Mouse (Mus musculus) kidney, adult 8-10 months (tissue): ENCODE data around the gene Ssc5d.
A peak's percentile ranks its signal among the peaks of the same experiment; 100 is the strongest.

Experiments
- DNase-seq, 2 experiments: peaks; one replicate each; pipeline ENCODE4 v3.0.0; 2022

Gene Ssc5d

DNA sequence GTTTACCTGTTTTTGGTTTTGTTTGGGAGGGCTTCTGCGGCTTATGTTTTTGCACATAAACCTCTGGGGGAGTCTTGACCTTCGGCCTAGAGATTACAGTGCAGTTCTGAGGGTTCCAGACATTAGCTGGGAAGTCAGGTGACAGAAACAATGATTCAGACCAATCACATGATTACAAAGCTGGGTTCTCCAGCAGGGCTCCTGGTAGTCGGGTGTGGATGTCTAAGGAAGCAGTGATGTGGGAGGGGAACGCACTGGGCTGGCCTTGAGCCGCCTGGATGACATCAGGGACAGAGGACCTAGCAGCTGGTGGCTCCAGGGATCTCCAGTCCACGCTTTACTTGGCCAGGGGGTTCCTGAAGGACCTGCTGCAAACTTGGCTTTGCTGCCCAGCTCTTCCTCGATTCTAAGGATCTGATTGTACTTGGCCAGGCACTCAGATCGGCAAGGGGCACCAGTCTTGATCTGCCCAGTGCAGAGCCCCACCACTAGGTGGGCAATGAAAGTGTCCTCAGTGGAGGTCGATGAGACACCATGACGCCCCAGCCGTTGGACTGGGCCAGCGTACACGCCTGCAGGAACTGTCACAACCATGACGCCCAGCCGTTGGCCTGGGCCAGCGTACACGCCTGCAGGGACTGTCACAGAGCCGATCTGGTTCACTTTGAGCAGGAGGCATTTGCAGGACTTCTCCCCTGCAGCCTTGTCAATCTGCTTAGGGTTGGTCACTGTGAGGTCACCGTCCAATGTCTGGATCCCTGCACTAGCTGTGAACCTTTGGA lies 25.2 kb downstream of the Ssc5d start:
- DNase-seq: no peak

DNA sequence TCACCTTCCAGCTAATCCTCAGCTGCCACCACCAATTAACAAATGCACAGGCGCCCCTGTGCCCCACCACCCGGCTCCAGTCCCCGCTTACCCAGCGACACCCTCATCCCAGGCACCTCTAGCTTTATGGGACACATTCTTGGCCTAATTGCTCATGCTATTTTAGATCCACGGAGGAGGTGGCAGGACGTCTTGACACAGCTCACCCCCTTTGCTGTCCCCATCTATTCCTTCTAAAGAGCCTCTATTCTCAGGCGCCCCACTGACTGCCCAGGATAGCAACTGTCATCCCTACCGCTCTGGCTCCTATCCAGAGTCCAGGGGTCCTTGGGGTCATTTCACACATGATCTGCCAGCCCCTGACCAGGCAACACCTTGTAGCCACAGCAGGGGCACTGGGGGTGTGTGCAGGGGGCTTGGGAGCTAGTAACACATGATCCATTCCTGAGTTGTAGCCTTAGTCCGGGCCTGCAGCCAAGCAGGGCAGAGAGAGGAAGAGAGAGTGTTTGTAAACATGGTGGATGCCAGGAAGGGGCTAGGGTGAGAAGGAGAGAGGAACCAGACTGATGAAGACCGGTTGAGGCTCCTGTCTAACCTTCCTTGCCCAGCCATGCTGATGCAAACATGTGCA lies 28.3 kb downstream of the Ssc5d start:
- no peak for DNase-seq

DNA sequence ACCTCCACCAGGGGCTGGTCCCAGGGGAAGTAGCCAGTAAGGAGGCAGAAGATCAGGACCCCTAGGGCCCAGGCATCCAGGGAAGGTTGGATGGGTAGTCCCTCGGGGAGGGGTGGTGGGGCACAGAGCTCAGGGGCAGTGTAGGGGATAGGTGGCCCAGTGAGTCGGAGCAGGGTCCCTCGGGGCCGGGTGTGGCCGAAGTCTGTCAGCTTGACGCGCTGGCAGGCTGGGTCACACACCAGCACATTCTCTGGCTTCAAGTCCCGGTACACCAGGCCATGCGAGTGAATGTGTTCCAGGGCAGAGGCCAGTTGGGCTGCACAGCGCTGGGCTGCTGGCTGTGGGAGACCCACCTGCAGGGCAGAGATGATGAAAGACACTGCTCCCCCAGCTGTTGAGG lies 31.8 kb downstream of the Ssc5d start:
- DNase-seq: no peak

DNA sequence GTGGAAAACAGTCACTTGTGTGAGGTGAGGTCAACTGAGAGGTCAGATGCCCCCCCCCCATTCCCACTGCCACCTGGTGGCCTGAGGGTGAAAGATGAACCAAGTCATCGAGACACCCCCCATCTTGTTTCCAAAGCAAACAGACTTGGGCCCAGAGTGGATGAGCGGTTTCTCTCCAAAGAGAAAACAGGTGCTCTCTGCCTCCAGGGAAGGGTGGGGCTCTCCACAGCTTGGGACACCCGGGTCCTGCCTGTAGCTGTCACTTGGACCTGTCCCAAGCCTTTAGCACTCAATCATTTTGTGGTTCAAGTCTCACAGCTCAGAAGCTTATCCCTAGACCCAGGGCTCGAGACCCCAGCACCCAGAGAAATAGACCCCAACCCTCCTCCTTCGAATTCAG lies 37.9 kb downstream of the Ssc5d start:
- no peak for DNase-seq

DNA sequence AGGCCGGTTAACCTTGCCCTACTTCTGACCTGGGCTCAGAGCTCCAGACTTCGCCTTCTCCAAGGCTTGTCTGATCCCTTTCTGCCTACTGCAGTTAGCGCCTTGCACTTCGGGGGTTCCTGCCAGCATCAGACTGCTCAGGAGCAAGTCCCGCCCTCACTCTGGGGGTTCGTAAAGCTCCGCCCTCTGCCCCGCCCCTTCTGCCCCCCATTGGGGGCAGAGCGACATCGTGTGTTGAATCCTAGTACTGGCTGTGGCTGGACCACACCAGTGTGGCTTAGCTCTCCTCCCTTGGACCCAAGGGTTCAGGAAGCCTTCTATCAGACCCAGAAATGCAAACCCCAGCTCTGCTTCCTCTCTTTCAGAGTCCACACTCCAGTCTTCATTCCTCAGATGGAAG lies 38.7 kb downstream of the Ssc5d start, which contains the start of gene Sbk2:
Sbk2 (minus strand) TSS at position 135 of the 400 bp plus-strand sequence.
- peak; percentile 62 to 81 for DNase-seq

DNA sequence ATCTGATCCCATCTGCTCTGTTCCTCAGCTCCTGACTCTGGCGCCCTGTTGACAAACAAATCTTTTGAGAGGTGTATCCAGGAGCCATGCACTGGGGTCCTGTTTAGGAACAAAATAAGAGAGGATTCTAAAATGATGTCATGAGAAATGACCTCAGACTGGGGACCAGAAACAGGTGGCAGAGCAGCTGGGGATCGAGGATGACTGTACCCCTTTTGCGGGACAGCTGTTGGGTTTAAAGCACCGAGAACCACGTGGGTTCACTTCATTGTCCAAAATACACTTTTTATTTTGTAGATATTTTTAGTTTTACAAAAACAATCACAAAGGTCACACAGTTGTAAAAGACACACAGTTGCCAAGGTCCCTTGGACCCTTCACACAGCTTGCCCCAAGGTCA lies 39.4 kb downstream of the Ssc5d start:
- DNase-seq: no peak

DNA sequence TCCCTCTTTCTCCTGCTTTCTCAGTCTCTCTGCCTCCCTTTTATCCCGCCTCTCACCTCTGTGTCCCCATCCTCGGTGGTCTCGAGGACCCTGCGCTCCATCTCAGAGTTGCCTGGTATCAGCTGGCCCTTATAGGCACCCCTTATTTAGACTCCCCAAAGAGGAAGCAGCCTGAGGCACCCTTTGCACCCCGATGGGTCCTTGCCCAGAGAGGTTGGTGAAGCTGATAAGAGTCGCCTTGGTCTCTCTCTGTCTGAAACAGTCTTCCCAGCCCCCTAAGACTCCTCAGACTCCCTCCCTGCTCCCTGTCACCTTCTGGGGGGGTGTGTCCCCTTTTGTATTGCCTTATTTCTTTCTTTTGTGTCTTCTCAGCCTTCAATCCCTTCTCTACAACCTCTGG lies 45.5 kb downstream of the Ssc5d start, which contains the start of gene Sbk3:
Sbk3 (minus strand) TSS at position 101 of the 400 bp plus-strand sequence.
- no peak for DNase-seq

DNA sequence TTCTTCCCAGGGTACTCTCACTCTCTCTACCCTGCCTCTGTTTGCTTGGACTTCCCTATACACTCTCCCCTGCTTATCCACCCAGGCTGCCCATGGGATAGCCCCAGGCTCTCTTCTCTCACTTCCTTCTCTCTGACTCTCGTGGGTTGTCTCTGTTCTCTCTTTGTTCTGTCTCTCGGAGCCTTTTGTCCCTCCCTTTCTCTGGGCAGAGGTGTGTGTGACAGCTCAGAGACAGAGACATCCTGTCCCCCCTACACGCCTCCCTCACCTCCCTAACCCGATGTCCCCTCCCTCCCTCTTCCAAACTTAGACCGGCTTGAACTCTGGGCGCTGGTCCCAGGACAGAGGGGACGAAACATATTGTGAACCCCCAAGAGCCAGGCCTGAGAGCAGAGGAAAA lies 46.1 kb downstream of the Ssc5d start:
- no peak for DNase-seq

DNA sequence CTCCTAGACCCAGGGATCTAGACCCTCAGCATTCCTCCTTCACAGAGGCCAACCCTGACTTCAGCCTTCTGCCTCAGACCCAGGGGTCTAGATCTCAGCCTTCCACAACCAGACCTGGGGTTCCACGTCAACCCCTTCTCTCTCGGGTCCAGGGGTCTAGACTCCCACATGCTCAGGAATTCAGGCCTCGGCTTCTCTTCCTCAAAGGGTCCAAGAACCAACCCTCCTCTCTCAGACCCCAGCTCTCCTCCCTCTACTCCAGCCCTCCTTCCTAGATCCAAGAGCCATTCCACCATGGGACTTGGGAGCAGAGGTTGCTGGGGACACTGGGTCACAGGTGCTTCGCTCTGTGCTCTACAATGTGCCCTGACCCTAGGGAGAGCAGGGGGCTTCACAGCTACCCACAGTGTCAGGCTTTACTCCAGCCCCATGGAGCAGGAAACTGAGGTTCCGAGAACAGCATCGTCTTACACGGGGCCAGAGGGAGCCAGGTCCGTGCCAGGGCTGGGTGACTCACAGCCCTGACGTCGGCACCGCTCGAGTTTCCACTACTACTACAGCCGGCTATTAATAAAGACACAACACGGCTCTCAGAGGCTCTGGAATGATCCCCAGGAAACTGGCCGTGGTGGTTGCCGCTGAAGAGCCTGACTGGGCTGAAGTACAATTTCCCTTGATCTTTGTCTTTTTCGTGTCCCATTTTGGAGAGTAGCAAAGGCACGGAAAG lies 46.9 kb downstream of the Ssc5d start:
- no peak for DNase-seq

DNA sequence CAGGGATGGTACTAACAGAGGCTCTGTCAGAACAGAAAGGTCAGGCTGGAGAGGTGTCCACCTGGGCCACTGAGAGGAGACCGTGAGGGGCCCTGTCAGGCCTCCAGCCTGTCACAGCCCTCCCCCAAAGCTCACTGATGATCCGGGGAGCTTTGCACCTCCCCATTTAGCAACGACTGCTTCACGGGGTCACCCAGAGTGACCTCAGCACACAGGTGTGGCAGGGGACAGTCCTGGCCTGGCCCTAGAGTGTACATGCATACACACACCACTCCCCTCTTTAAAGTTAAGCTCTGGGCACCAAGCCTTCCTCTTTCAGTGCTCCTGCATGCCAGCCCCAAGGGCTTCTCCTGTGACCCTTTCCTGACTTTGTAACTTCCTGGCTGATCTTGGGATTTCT lies 49.9 kb downstream of the Ssc5d start:
- no peak for DNase-seq

DNA sequence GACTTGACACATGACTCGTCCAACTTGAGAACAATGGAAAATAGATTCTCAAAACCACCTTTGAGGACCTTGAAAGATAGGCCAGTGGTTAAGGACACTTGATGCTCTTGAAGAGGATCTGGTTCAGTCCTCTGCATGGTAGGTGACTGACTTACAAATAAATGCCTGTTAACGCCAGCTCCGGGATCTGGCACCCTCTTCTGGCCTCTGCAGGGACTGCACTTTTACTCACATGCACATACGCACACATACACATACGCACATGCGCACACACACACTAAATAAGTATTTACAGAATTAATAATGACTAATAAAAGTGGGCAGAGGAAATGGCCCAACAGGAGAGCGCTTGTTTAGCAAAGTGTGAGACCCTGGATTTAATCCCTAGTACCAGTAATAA lies 51.2 kb downstream of the Ssc5d start:
- DNase-seq: no peak

DNA sequence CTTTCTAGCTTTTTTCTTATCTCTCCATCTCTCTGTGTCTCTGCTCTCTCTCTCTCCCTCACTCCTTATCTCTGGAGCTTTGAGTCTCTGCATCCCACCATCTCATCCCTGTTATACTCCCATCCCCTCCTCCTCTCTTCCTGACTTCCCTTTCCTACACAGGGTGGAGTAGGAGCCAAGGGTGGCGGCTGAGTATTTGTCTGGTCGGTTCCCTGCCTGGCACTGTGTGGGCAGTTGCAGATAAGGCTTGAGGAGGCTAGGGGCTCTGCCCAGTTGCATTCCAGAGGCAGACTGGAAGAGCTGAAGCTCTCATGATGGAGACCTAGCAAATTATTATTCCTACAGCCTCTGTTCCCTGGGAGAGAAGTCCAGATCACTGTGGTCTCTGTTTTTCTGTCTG lies 62.7 kb downstream of the Ssc5d start:
- DNase-seq: no peak

DNA sequence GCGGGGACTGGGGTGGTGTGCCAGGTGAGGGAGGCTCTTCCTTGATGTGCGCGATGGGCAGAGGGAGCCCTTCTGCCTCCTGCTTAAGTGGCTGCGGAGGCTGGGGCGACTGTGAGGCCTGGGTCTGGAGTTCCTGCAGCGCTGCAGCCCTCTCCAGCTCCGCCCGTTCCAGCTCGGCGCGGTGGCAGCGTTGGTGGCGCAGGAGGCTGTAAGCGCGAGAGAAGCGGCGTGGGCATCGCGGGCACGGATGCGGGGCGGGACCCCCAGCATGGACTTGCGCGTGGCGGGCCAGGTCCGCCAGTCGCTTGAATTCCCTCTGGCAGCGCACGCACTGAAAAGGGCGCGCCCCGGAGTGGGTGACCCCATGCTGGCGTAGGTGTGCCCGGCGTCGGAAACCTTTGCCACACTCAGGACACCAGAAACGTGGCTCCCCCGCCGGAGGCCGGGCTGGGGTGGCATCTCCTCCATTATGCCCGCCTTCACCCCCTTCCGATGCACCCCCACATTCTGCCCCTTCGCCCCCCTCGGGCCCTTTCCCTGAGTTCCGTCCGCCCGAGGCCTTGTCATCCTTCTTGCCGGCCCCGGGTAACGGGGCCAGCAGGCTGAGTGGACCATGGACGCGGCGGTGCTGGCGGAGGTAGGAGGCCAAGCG lies 67.9 kb downstream of the Ssc5d start:
- DNase-seq: no peak

DNA sequence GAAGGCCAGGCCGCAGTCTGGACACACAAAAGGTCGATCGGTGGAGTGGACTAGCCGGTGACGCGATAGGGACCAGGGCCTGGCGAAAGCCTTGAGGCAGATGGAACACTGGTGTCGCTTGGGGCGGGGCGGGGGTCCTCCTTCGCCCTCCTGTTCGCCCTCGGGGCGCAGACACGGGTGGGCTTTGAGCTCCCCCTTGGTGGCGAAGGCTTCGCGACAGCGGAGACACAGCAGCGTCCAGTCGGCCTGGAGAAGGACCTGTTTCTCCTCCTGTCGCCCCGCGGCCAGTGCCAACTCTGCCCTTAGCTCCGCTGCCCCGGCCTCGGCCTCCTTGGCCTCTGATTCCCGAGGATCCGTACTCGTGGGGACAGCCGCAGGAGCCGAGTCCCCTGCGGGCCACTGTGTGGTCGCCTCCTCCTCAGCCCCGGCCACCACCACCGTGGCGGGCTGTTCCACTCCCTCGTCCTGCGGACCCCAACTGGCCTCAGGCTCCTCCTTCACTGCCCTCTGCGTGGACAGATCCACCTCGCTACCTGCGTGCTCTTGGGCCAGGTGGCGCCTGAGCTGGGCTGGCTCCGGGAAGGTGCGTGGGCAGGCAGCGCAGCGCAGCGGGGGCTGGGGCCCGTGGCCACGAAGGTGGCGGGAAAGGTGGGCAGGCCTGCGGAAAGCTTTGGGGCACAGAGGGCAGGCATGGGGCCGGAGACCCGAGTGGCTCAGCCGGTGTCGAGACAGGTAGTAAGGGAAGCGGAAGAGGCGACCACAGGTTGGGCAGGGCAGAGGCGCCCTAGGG lies 68.6 kb downstream of the Ssc5d start:
- no peak for DNase-seq
